ENCODE assay signal across 10 mouse cellular contexts in genomic region chr3:88455588-88456264, GRCm38 (mm10). TPM values are rescaled to one million over a fixed set of nuclear protein-coding genes. Genes with fewer than 3 reads are reported as not detected.
A peak's percentile ranks its signal among the peaks of the same experiment; 100 is the strongest.
DNase-seq lines count a peak whose midpoint lies in the region; ATAC-seq and TF ChIP-seq lines count a peak whose summit lies in the region.
"Had no signal": no experiment of that assay in that cellular context is flagged by ENCODE, and none has a peak within 500 bp of the region (broad histone marks: within the 10 kb centered on the region; RNA-seq: fewer than 3 reads in every experiment).

No protein-coding gene starts in this region.

- H3K27ac ChIP-seq in heart, embryonic 14.5 days (replicated peaks in 1 of 2; ENCODE audit: control insufficient read depth in 1 of 2, insufficient read depth in 1 of 2, low read depth in 2 of 2, low read length in 2 of 2), result no peak overlapping the region
- peak overlapping the region; percentile 33; the same call in 1 of the 2 replicates for H3K27ac ChIP-seq in limb, embryonic 13.5 days
- H3K27ac ChIP-seq in midbrain, postnatal 0 days (ENCODE audit: low read depth, low read length), result no peak overlapping the region

- H3K4me2 ChIP-seq in heart, embryonic 14.5 days (ENCODE audit: low read length), result no peak overlapping the region
- H3K4me2 ChIP-seq in limb, embryonic 13.5 days (replicated peaks), result peak overlapping the region; percentile 25; the same call in 1 of the 2 replicates
- no peak overlapping the region for H3K4me2 ChIP-seq in midbrain, postnatal 0 days (ENCODE audit: low read depth, low read length, poor library complexity, severe bottlenecking)
- H3K4me2 ChIP-seq: lung, embryonic 14.5 days had no signal

- no peaks in the 10 kb centered on the region for H3K9me3 ChIP-seq in heart, embryonic 14.5 days (ENCODE audit: control insufficient read depth, low read length)
- no peaks in the 10 kb centered on the region for H3K9me3 ChIP-seq in limb, embryonic 13.5 days
- no peaks in the 10 kb centered on the region for H3K9me3 ChIP-seq in midbrain, postnatal 0 days (ENCODE audit: low read length)

- H3K9ac ChIP-seq in heart, embryonic 14.5 days (ENCODE audit: low read length), result peak overlapping the region; percentile 22; the same call in 1 of the 2 replicates
- H3K9ac ChIP-seq in limb, embryonic 13.5 days, result no peak overlapping the region
- H3K9ac ChIP-seq in midbrain, postnatal 0 days (replicated peaks; ENCODE audit: low read length, poor library complexity, severe bottlenecking), result 0 out of 2 replicates have a peak overlapping the region, but pooled peaks have one; percentile 13

- TF ChIP-seq CTCF in midbrain, postnatal 0 days (IDR thresholded peaks at IDR 0.05), result no peak

- ATAC-seq in heart, embryonic 14.5 days (ENCODE audit: insufficient number of reproducible peaks, insufficient read depth, low FRiP score, low read depth), result no peak
- ATAC-seq in common myeloid progenitor, adult 5-6 weeks (replicated peaks; ENCODE audit: low read depth, poor library complexity, severe bottlenecking), result 0 out of 2 replicates have a peak, but pooled peaks have one; percentile 1
- ATAC-seq in limb, embryonic 13.5 days (ENCODE audit: low FRiP score, low read depth), result no peak
- ATAC-seq in midbrain, postnatal 0 days (ENCODE audit: low FRiP score), result no peak
- ATAC-seq: Patski had no signal

- peaks cover 2 to 4% of the 10 kb centered on the region in 2 experiments; a peak in 2 of 4 replicates for H3K4me1 ChIP-seq in heart, embryonic 14.5 days (ENCODE audit: control insufficient read depth in 2 of 2, insufficient read depth in 2 of 2, low read length in 2 of 2)
- peaks cover 20% of the 10 kb centered on the region for H3K4me1 ChIP-seq in limb, embryonic 13.5 days
- peaks cover 12% of the 10 kb centered on the region for H3K4me1 ChIP-seq in midbrain, postnatal 0 days (ENCODE audit: insufficient read depth, low read length)

- H3K27me3 ChIP-seq in heart, embryonic 14.5 days (ENCODE audit: control insufficient read depth, insufficient read depth, low read length), result peaks cover 20% of the 10 kb centered on the region
- 0 out of 2 replicates have a peak, but pooled peaks cover 25% of the 10 kb centered on the region for H3K27me3 ChIP-seq in limb, embryonic 13.5 days
- H3K27me3 ChIP-seq in midbrain, postnatal 0 days (ENCODE audit: insufficient read depth, low read length), result no peaks in the 10 kb centered on the region
- H3K27me3 ChIP-seq: Patski had no signal

- H3K36me3 ChIP-seq in heart, embryonic 14.5 days (ENCODE audit: control insufficient read depth, insufficient read depth, low read length), result no peaks in the 10 kb centered on the region
- H3K36me3 ChIP-seq in limb, embryonic 13.5 days, result no peaks in the 10 kb centered on the region
- H3K36me3 ChIP-seq in midbrain, postnatal 0 days (ENCODE audit: insufficient read depth, low read length), result peaks cover 33% of the 10 kb centered on the region

- 64% methylated on average over 18 of the region's 18 CpGs for WGBS in heart, embryonic 14.5 days
- WGBS in limb, embryonic 13.5 days, result 70% methylated on average over 18 of the region's 18 CpGs
- WGBS in midbrain, postnatal 0 days, result 84% methylated on average over 18 of the region's 18 CpGs

- no peak for DNase-seq in heart, adult 9 months (ENCODE audit: low spot score in 2 of 2)
- DNase-seq in midbrain, postnatal 0 days (ENCODE audit: low spot score), result no peak
- no peak for DNase-seq in testis, postnatal 14 days (ENCODE audit: low spot score)
- no peak for DNase-seq in layer of hippocampus, postnatal 36 days
- DNase-seq in right cerebral cortex, postnatal 14 days, result no peak
- DNase-seq: lung, embryonic 14.5 days had no signal

- no peak overlapping the region for H3K4me3 ChIP-seq in heart, embryonic 14.5 days (ENCODE audit: control insufficient read depth in 1 of 2, insufficient read depth in 1 of 2, low read depth in 1 of 2, low read length in 2 of 2)
- H3K4me3 ChIP-seq in limb, embryonic 13.5 days, result no peak overlapping the region
- no peak overlapping the region for H3K4me3 ChIP-seq in midbrain, postnatal 0 days (ENCODE audit: low read depth, low read length)

RNA-seq across cellular contexts. Expression of gene Sema4a, which starts 5.3 kb away (rescaled TPM):
- polyA plus RNA-seq in heart, embryonic 14.5 days (2014; fragmentation: Nextera tagmentation; extraction: Ambion mirVana), result 0.94 and 1.4 TPM in 2 replicates
- total RNA-seq in common myeloid progenitor, adult 5-6 weeks (2017), result 2.5 and 4.7 TPM in 2 replicates
- polyA plus RNA-seq in limb, embryonic 13.5 days (2015; fragmentation: Nextera tagmentation; extraction: Ambion mirVana), result 7.9 and 9.9 TPM in 2 replicates
- 52.6 and 62.0 TPM in 2 replicates for total RNA-seq in midbrain, postnatal 0 days (2014; rRNA removed)
- polyA plus RNA-seq in midbrain, postnatal 0 days (2015; fragmentation: Nextera tagmentation; extraction: Ambion mirVana), result 42.1 and 44.2 TPM in 2 replicates
- total RNA-seq in layer of hippocampus, postnatal 36 days (2021), result 10 to 100 TPM; 34.1 to 36.8 TPM

RNA-seq across cellular contexts. Expression of gene Slc25a44, which starts 30.8 kb away (rescaled TPM):
- polyA plus RNA-seq in heart, embryonic 14.5 days (2014; fragmentation: Nextera tagmentation; extraction: Ambion mirVana), result 12.3 and 14.3 TPM in 2 replicates
- total RNA-seq in common myeloid progenitor, adult 5-6 weeks (2017), result 16.8 and 17.1 TPM in 2 replicates
- 17.3 and 18.3 TPM in 2 replicates for polyA plus RNA-seq in limb, embryonic 13.5 days (2015; fragmentation: Nextera tagmentation; extraction: Ambion mirVana)
- 62.5 and 63.8 TPM in 2 replicates for total RNA-seq in midbrain, postnatal 0 days (2014; rRNA removed)
- polyA plus RNA-seq in midbrain, postnatal 0 days (2015; fragmentation: Nextera tagmentation; extraction: Ambion mirVana), result 35.9 and 38.7 TPM in 2 replicates
- total RNA-seq in layer of hippocampus, postnatal 36 days (2021), result 10 to 100 TPM; 68.6 to 69.1 TPM

RNA-seq across cellular contexts. Expression of gene Pmf1, which starts 45.6 kb away (rescaled TPM):
- polyA plus RNA-seq in heart, embryonic 14.5 days (2014; fragmentation: Nextera tagmentation; extraction: Ambion mirVana), result 94.3 and 95.5 TPM in 2 replicates
- total RNA-seq in common myeloid progenitor, adult 5-6 weeks (2017), result 88.3 and 107 TPM in 2 replicates
- 125 and 127 TPM in 2 replicates for polyA plus RNA-seq in limb, embryonic 13.5 days (2015; fragmentation: Nextera tagmentation; extraction: Ambion mirVana)
- total RNA-seq in midbrain, postnatal 0 days (2014; rRNA removed), result 20.6 and 25.4 TPM in 2 replicates
- polyA plus RNA-seq in midbrain, postnatal 0 days (2015; fragmentation: Nextera tagmentation; extraction: Ambion mirVana), result 25.2 and 25.6 TPM in 2 replicates
- total RNA-seq in layer of hippocampus, postnatal 36 days (2021), result 1 to 10 TPM; 5.3 to 6.3 TPM

RNA-seq across cellular contexts. Expression of gene Lmna, which starts 54.0 kb away (rescaled TPM):
- 76.7 and 84.1 TPM in 2 replicates for polyA plus RNA-seq in heart, embryonic 14.5 days (2014; fragmentation: Nextera tagmentation; extraction: Ambion mirVana)
- total RNA-seq in common myeloid progenitor, adult 5-6 weeks (2017), result 19.3 and 25.6 TPM in 2 replicates
- polyA plus RNA-seq in limb, embryonic 13.5 days (2015; fragmentation: Nextera tagmentation; extraction: Ambion mirVana), result 174 and 183 TPM in 2 replicates
- 57.6 and 75.0 TPM in 2 replicates for total RNA-seq in midbrain, postnatal 0 days (2014; rRNA removed)
- 74.1 and 77.2 TPM in 2 replicates for polyA plus RNA-seq in midbrain, postnatal 0 days (2015; fragmentation: Nextera tagmentation; extraction: Ambion mirVana)
- 10 to 100 TPM; 32.6 to 34.3 TPM for total RNA-seq in layer of hippocampus, postnatal 36 days (2021)
